Mouse (Mus musculus): ENCODE results near the gene Adora3.

Adora3 gene

DNA sequence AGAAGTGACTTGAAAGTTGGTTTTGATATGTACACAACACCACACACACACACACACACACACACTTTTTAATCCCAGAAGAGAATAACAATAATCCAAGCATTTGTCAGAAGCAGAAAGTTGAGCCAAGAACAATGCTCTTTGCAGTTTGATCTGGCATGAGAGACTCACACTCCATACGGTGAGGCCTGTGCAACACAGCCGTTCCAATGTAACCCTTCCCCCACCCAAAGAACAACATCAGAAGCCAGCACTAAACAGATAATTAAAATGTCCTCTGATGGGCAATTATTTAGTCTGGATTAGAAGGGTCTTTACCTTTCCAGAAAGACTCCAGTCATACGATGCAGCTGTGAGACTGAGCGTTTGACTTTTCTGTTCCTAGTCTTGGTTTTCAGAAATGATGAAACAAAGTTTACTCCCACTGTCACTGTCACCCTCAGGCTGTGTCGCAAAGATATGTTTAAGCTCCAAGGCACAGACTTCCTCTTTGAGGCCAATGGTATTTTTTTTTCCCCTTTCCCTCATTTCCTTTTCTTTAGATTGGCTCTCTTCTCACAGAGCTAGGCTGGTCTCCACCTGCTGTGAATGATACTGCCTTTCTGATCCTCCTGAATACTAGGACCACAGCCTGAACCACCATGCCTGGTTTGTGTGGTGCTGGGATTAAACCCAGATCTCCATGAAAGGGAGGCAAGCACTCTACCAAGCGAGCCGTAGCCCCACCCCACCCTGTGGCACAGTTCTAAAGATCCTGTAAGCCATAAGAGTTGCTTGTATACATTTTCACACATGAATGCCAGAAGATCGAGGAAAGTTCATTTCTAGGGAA is 61.8 kb downstream of the Adora3 start, which contains the start of gene I830077J02Rik:
I830077J02Rik (minus strand) TSS at position 425 of the 832 bp plus-strand sequence.
- DNase-seq (ENCODE audit: low spot score): no peak

DNA sequence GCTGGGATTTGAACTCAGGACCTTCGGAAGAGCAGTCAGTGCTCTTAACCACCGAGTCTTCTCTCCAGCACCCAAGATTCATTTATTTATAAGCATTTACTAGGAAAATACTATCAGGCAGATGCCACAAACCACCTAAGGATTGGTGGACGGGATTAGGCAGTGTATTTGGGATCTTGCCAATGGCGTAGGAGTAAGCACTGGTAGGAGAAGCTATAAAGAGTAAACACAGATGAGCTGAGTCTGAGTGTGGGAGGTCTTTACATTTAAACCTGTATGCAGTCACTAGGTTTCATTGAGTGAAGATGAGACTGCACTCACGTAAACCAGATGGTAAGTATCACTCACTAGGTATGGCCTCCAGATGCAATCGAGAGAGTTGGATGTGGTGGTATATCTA is 63.3 kb downstream of the Adora3 start:
- no peak for DNase-seq (ENCODE audit: low spot score)

DNA sequence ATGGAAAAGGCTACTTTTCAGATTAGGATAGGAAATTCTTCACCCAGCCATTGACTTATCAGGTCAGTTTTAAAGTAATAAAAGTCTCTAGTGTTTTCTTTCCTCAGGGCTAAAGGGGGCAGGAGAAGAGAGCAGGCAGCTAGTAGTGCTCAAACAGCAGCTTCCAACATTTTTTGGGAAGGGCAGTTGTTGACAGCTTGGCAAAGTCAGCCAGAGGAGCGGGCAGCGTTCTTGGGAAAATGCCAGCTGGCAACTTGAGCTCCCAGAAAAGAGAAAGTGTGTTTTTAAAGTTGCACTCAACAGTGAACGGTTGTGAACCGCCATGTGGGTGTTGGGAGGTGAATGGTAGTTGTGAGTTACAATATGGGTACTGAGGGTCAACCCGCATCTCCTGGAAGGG is 64.4 kb downstream of the Adora3 start:
- DNase-seq (ENCODE audit: low spot score): no peak

DNA sequence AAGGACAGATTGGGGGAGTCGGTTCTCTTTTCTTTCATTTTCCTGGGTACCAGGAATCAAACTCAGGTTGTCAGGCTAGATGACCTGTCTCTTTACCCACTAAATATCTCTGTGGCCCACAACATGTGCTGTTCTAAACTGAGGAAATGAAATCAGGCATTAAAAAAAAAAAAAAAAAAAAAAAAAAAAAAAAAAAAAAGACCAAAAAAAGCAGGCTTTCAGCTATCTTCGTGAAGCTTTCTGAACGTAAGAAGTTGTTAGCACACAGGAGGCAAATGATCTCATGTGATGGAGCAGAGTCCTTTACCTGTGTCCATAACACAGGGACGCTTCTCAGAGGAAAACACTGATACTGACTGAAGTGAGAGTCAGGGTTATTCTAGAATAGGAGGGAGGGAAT is 65.5 kb downstream of the Adora3 start:
- DNase-seq (ENCODE audit: low spot score): no peak

DNA sequence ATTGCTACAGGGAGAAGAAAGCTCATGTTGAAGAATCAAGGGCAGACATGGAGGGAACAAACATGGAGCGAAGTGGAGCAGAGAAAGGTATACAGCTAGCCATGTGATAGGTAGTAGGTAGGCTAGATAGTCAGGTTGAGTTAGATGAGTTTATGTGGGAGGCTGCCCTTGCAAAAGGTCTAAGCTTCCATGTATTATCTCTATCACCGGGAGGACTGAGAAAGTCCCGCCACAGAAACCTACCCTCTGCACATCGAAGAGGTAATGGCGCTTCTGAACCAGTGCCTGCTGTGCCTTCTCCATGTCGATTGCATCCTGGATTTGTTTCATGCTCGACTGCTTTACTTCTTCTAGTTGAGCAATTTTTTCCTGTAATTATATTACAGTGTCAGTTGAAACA is 80.7 kb downstream of the Adora3 start:
- DNase-seq (ENCODE audit: low spot score): no peak

DNA sequence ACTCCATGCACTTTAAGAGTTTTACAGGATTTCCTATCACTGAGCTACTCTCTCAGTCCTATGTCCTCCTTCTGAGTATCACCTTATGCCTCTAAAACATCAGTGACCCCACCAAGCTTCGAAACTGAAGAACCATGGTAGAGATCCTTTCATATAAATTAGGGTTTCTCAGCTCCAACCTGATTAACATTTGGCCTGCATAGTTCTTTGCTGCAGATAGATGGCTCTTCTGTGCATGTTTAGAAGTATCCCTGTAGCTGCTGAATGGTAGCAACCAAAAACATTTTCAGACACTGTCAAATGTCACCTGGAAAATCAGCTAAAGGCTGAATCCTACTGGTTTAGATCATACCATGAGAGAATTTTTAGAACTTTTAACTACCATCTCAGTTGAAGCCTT is 86.6 kb downstream of the Adora3 start:
- DNase-seq (ENCODE audit: low spot score): no peak

DNA sequence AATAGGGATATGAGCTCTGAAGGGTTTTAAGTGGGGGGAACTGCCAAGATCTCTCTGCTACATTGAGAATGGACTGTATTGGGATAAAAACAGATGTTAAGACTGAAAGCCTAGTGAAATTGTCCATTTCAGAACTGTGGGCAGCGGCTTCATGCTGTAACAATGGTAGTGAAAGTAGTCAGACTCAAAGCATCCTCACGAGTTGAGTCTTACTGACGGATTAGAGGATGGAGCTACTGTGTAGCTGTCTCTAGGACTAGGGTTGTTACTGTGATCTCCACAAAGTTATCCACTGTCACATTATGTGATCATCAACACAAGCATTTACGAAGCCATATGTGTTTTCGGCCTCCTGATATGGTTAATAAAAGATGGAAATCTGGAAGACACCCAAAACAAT is 87.5 kb downstream of the Adora3 start:
- DNase-seq (ENCODE audit: low spot score): no peak

Measured in ovary, postnatal 10 days (tissue).